Mouse (Mus musculus) limb, embryonic 14.5 days (tissue): Measurements from ENCODE around the gene Tarbp2. TPM values are rescaled to one million over a fixed set of nuclear protein-coding genes. Genes with fewer than 3 reads are reported as not detected.

Experiments used
- ATAC-seq: fragments of 200-750 bp; cut with Nextera tagmentation; 2 replicates; pipeline ENCODE4 v1.8.0; 2017; ENCODE audit warnings: low read depth, moderate number of reproducible peaks, moderate TSS enrichment; ENCODE audit not compliant: low FRiP score
- DNase-seq: peaks from one replicate; pipeline ENCODE4 v3.0.0-alpha.2; 2015; ENCODE audit warnings: low spot score
- H3K27ac ChIP-seq: fragments of 300-500 bp; sonication (generic); replicated peaks from 2 replicates; pipeline ENCODE4 v1.5.1; 2014; ENCODE audit warnings: low read depth, mild to moderate bottlenecking, low read length, moderate library complexity, mixed read lengths
- H3K27me3 ChIP-seq: fragments of 300-500 bp; sonication (generic); 2 replicates; pipeline ENCODE4 v1.6.1; 2014; ENCODE audit warnings: low read length, mixed read lengths; ENCODE audit not compliant: control insufficient read depth, insufficient read depth
- H3K36me3 ChIP-seq: fragments of 300-500 bp; sonication (generic); 2 replicates; pipeline ENCODE4 v1.6.1; 2014; ENCODE audit warnings: mild to moderate bottlenecking, low read length, moderate library complexity, mixed read lengths; ENCODE audit not compliant: control insufficient read depth, insufficient read depth
- H3K4me1 ChIP-seq: fragments of 300-500 bp; sonication (generic); 2 replicates; pipeline ENCODE4 v1.6.1; 2014; ENCODE audit warnings: antibody characterized with exemption, low read length, mixed read lengths; ENCODE audit not compliant: control insufficient read depth, insufficient read depth
- H3K4me2 ChIP-seq: fragments of 300-500 bp; sonication (generic); replicated peaks from 2 replicates; pipeline ENCODE4 v1.6.1; 2014; ENCODE audit warnings: low read depth, mild to moderate bottlenecking, low read length, moderate library complexity; ENCODE audit not compliant: severe bottlenecking
- H3K4me3 ChIP-seq: fragments of 300-500 bp; sonication (generic); replicated peaks from 2 replicates; pipeline ENCODE4 v1.5.1; 2014; ENCODE audit warnings: low read length
- H3K9ac ChIP-seq: fragments of 300-500 bp; sonication (generic); 2 replicates; pipeline ENCODE4 v1.6.1; 2014; ENCODE audit warnings: mild to moderate bottlenecking, low read depth, low read length, moderate library complexity; ENCODE audit not compliant: severe bottlenecking
- H3K9me3 ChIP-seq: fragments of 300-500 bp; sonication (generic); 2 replicates; pipeline ENCODE4 v1.6.1; 2016; ENCODE audit warnings: low read length; ENCODE audit not compliant: control insufficient read depth
- POLR2A ChIP-seq: fragments of 200-500 bp; IDR thresholded peaks from 2 replicates; pipeline ENCODE4 v1.8.0; 2012; ENCODE audit warnings: inconsistent platforms, mild to moderate bottlenecking, moderate library complexity, borderline replicate concordance; ENCODE audit not compliant: insufficient read depth, insufficient read length; ENCODE audit errors: extremely low read depth
- WGBS: fragments of 180-500 bp; shearing (Covaris S2); extraction: QIAGEN DNeasy Blood & Tissue Kit; methylation state at CpG from one replicate; pipeline ENCODE4 v1.1.7; 2014; 5-methylcytosine and 5-hydroxymethylcytosine counted together
- polyA plus RNA-seq, 2 experiments: library from polyadenylated mRNA; depleted of rRNA in 1 of 2; stranded (reverse) in 1 of 2; unstranded in 1 of 2; fragments of >200 nt; fragmentation: Nextera tagmentation in 1 of 2; extraction: Ambion mirVana in 1 of 2; gene quantifications; 2 replicates each; pipeline versions ENCODE4 v1.2.1 to v1.2.3; 2012 to 2014

Gene Tarbp2
- polyA plus RNA-seq, 2 experiments = 78.1 to 132 TPM

- ATAC-seq (peak; percentile 45; the same call in 1 of the 2 replicates), DNase-seq (no peak)
- Histone ChIP-seq H3K4me2 (peak overlapping the region; percentile 74), H3K36me3 (peaks cover 13% of the 10 kb centered on the region), H3K9ac (peak overlapping the region; percentile 69), H3K27ac (peak overlapping the region; percentile 89), H3K9me3 (no peaks in the 10 kb centered on the region), H3K4me1 (peaks cover 22% of the 10 kb centered on the region), H3K27me3 (no peaks in the 10 kb centered on the region), H3K4me3 (peak overlapping the region; percentile 66)
- 9% methylated on average over 9 of the region's 9 CpGs for WGBS
- no peak for TF ChIP-seq POLR2A
Observed at GRCm38 (mm10) chr15:102510110-102510509, 7.9 kb upstream of the Tarbp2 start.

DNA sequence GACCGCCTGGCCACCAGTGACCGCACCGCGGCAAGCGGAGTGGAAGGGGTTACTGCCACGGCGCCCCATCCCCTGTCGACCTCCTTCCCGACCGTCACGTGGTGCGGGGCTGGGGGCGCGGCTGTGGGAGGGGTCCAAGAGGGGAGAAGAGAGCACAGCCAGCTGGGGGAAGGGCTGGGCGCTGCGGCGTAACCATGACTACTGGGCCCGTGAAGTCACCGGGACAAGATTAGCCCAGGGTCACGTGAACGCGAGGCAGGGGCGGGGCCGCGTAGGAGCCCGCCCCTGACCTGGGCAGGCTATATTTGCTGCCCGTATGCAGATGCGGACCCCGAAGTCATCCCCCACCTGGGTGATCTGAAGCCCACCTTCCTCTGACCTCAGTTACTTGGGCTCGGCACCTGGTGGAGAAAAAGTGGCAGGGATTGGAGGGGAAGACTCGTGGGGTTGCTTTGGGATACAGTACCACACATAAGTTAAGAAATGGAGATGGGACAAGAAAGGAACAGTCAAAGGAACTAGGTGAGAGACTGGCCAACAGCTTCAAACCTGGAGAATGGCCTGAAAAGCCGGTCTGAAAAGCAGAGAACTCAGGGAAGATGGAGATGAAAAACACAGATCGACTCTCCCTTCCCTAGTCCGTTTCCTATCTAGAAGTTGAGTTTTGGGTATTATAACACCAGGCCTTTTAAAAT is 7.3 kb upstream of the Tarbp2 start:
- Histone ChIP-seq H3K4me2 (peak overlapping the region; percentile 74), H3K27ac (peak overlapping the region; percentile 89), H3K27me3 (no peaks in the 10 kb centered on the region), H3K4me3 (peak overlapping the region; percentile 66), H3K9ac (peak overlapping the region; percentile 69), H3K4me1 (peaks cover 28% of the 10 kb centered on the region), H3K36me3 (peaks cover 12% of the 10 kb centered on the region), H3K9me3 (no peaks in the 10 kb centered on the region)
- DNase-seq (peak; percentile 94), ATAC-seq (peak; percentile 96)
- 0 out of 2 replicates have a peak, but pooled peaks have one; percentile 29 for TF ChIP-seq POLR2A
- WGBS = 1% methylated on average over 33 of the region's 34 CpGs

DNA sequence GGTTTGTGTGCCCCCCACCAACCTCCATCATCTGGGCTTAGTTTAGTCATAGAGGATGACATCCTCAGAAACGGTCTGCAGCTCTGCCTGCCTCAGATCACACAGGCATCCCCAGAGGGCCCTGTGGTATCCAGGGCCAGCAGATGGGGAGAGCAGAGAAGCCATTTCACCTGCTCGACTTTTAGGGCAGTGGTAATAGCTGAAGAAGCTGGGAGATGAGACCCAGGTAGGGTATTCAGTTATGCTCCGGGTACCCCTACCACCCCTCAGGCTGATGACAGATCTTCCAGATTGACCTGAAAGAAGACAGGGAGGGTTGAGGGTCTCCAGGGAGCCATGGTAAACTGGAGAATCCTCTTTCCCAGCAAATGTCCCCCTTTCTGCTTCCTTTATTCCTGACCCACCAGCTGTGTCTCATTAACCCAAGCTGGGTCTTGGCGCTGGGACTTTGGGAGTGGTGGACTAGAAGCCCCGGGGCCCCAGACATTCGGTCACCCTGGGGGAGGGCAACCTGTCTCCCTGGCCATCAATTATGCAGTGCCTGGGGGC is 6.6 kb upstream of the Tarbp2 start:
- Histone ChIP-seq H3K9me3 (no peaks in the 10 kb centered on the region), H3K4me1 (peaks cover 34% of the 10 kb centered on the region), H3K27me3 (no peaks in the 10 kb centered on the region), H3K27ac (peak overlapping the region; percentile 89; the same call in 1 of the 2 replicates), H3K9ac (no peak overlapping the region; the same call in 1 of the 2 replicates), H3K4me2 (peak overlapping the region; percentile 74), H3K4me3 (peak overlapping the region; percentile 66; the same call in 1 of the 2 replicates), H3K36me3 (peaks cover 12% of the 10 kb centered on the region)
- DNase-seq = no peak
- TF ChIP-seq POLR2A = no peak
- ATAC-seq = no peak
- 5% methylated on average over 6 of the region's 6 CpGs for WGBS

DNA sequence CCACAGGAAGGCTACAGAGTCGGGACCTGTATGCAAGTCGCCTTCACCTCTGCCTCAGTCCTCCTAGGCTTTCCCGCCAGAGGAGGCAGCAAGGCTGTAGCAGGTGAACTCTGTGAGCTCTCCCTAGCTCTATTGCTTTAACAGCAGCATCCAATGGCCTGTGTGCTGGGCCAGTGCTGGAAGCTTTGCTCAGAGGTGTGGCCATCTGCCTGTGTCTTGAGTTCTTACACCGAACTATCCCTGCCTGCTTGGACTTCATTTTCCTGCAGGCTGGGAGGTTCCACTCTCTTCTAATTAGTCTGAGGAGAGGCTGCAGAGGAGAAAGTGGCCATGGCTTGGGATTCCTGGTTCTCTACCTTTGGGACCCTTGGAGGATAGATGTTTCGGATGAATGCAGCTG is 6.0 kb upstream of the Tarbp2 start:
- Histone ChIP-seq H3K9ac (0 out of 2 replicates have a peak overlapping the region, but pooled peaks have one; percentile 25), H3K36me3 (peaks cover 7% of the 10 kb centered on the region; the same call in 1 of the 2 replicates), H3K4me3 (no peak overlapping the region), H3K4me2 (no peak overlapping the region), H3K27me3 (no peaks in the 10 kb centered on the region), H3K4me1 (peaks cover 34% of the 10 kb centered on the region), H3K27ac (no peak overlapping the region), H3K9me3 (no peaks in the 10 kb centered on the region)
- DNase-seq = no peak
- no peak for ATAC-seq
- TF ChIP-seq POLR2A = no peak
- WGBS = 24% methylated on average over 5 of the region's 5 CpGs

- TF ChIP-seq POLR2A = no peak
- Histone ChIP-seq H3K9ac (no peak overlapping the region), H3K4me3 (no peak overlapping the region), H3K9me3 (no peaks in the 10 kb centered on the region), H3K4me1 (peaks cover 34% of the 10 kb centered on the region), H3K27ac (no peak overlapping the region), H3K36me3 (peaks cover 7% of the 10 kb centered on the region; the same call in 1 of the 2 replicates), H3K4me2 (no peak overlapping the region), H3K27me3 (no peaks in the 10 kb centered on the region)
- no peak for DNase-seq
- no peak for ATAC-seq
Observed at GRCm38 (mm10) chr15:102512471-102512870, 5.5 kb upstream of the Tarbp2 start.
